Mouse (Mus musculus): ENCODE measurements at regions not wholly inside any gene's neighbourhood (a gene's known extent, or its start where the extent isn't known, plus 50 kb on each side); places are given as distances from the start of the nearest gene placed in this dataset.

DNA sequence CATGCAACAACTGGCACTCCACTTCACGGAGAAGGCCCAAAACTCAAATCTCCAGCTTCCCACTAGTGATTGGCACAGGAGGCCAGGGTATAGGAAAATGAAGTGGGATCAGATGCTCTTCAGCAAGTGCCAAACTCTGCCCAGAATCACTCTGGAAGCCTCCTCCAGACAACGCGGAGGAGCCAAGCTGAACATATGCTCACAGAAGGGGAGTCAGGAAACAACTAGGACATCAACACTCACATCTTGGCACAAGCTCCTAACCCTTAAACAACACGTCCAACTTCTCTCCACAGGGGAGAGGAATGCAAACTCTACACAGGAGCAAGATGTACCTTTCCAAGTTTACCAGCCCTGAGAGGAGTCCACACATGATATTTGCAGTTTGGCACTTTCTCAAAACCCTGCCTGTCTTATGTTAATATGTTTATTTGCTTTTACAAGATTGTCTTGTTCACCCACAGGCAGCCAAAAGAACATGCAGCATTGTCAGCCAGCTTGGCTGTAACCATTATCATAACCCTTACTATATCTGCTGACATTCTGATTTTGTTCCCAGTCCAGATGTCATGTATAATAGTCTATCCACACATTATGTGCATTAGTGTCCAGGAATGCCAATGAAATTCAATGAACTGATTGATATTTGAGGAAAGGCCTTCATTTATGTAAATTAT lies 440.1 kb upstream of the B3galt2 start:
- TF ChIP-seq CTCF (conservative IDR thresholded peaks at IDR 0.05; ENCODE audit: low read length) (no peak), POU5F1 (IDR thresholded peaks at IDR 0.05; ENCODE audit: borderline replicate concordance, low read length) (no peak), NANOG (IDR thresholded peaks at IDR 0.05; ENCODE audit: borderline replicate concordance, low read length) (no peak)

All from E14TG2a.4 (cell line).